Mouse (Mus musculus) limb, embryonic 15.5 days (tissue): ENCODE results near the gene Mmp28. TPM values are rescaled to one million over a fixed set of nuclear protein-coding genes. Genes with fewer than 3 reads are reported as not detected.

Experiments
- ATAC-seq: fragments of 200-750 bp; cut with Nextera tagmentation; 2 replicates; pipeline ENCODE4 v1.8.0; 2017; ENCODE audit warnings: low read depth, moderate TSS enrichment; ENCODE audit not compliant: insufficient number of reproducible peaks, low FRiP score, low TSS enrichment
- H3K27ac ChIP-seq: fragments of 300-500 bp; sonication (generic); 2 replicates; pipeline ENCODE4 v1.5.1; 2015; ENCODE audit warnings: moderate library complexity, mild to moderate bottlenecking, inconsistent platforms
- H3K27me3 ChIP-seq: fragments of 300-500 bp; sonication (generic); 2 replicates; pipeline ENCODE4 v1.6.1; 2015; ENCODE audit warnings: inconsistent platforms
- H3K36me3 ChIP-seq: fragments of 300-500 bp; sonication (generic); 2 replicates; pipeline ENCODE4 v1.6.1; 2015; ENCODE audit warnings: inconsistent platforms
- H3K4me1 ChIP-seq: fragments of 300-500 bp; sonication (generic); 2 replicates; pipeline ENCODE4 v1.6.1; 2015; ENCODE audit warnings: inconsistent platforms
- H3K4me2 ChIP-seq: fragments of 300-500 bp; sonication (generic); 2 replicates; pipeline ENCODE4 v1.6.1; 2015; ENCODE audit warnings: mild to moderate bottlenecking, inconsistent platforms
- H3K4me3 ChIP-seq: fragments of 300-500 bp; sonication (generic); 2 replicates; pipeline ENCODE4 v1.5.1; 2015; ENCODE audit warnings: mild to moderate bottlenecking, inconsistent platforms
- H3K9ac ChIP-seq: fragments of 300-500 bp; sonication (generic); 2 replicates; pipeline ENCODE4 v1.6.1; 2015; ENCODE audit warnings: inconsistent platforms
- H3K9me3 ChIP-seq: fragments of 300-500 bp; sonication (generic); 2 replicates; pipeline ENCODE4 v1.6.1; 2016; ENCODE audit warnings: inconsistent platforms
- WGBS: fragments of 180-500 bp; shearing (Covaris S2); methylation state at CpG from one replicate; pipeline ENCODE4 v1.1.7; 2015; 5-methylcytosine and 5-hydroxymethylcytosine counted together
- polyA plus RNA-seq: library from polyadenylated mRNA; unstranded; fragments of >200 nt; fragmentation: Nextera tagmentation; extraction: Ambion mirVana; gene quantifications from 2 replicates; pipeline ENCODE4 v1.2.1, GENCODE M21; 2015

Gene Mmp28
- polyA plus RNA-seq, 1 experiment from 2014 or later = 2.7 TPM

GRCm38 (mm10) chr11:83461462-83462027, 1.3 kb downstream of the Mmp28 start:
- no peak overlapping the region for H3K9ac ChIP-seq
- ATAC-seq = no peak
- no peaks in the 10 kb centered on the region for H3K36me3 ChIP-seq
- H3K4me2 ChIP-seq = no peak overlapping the region
- H3K9me3 ChIP-seq = no peaks in the 10 kb centered on the region
- no peak overlapping the region for H3K4me3 ChIP-seq
- 64% methylated on average over 10 of the region's 10 CpGs for WGBS
- no peak overlapping the region for H3K27ac ChIP-seq
- peaks cover 38% of the 10 kb centered on the region for H3K27me3 ChIP-seq
- peaks cover 24% of the 10 kb centered on the region for H3K4me1 ChIP-seq

- Histone ChIP-seq H3K4me1 (peaks cover 32% of the 10 kb centered on the region), H3K27me3 (peaks cover 15% of the 10 kb centered on the region), H3K4me2 (no peak overlapping the region), H3K27ac (no peak overlapping the region), H3K9ac (no peak overlapping the region), H3K9me3 (no peaks in the 10 kb centered on the region), H3K36me3 (no peaks in the 10 kb centered on the region), H3K4me3 (no peak overlapping the region)
- no peak for ATAC-seq
- 40% methylated on average over 9 of the region's 9 CpGs for WGBS
These were observed 4.8 kb downstream of the Mmp28 start for GRCm38 (mm10) chr11:83457912-83458601.

DNA sequence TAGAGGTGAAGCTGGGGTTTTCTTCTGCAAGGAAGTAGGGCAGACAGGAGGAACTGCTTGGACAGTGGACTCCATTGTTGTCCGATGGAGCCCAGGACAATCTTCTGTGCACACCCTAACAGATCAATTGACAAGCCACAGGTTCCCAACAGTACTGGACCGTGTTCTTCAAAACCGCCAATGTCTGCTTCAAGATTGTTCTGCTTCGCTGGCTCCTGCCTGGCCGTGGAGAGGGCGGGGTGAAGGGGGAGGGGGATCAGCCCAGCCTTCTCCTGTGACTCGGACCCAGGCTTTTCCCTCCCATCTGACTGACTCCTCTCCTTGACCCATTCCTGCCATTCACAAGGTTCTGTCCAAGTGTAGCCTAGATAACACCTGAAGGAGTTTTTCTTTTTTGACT, 5.6 kb downstream of the Mmp28 start:
- ATAC-seq = no peak
- no peak overlapping the region for H3K4me2 ChIP-seq

GRCm38 (mm10) chr11:83455608-83456007, 7.3 kb downstream of the Mmp28 start:
- WGBS = 48% methylated on average over 3 of the region's 3 CpGs
- Histone ChIP-seq H3K27ac (no peak overlapping the region), H3K9me3 (no peaks in the 10 kb centered on the region), H3K36me3 (no peaks in the 10 kb centered on the region), H3K4me3 (no peak overlapping the region), H3K27me3 (no peaks in the 10 kb centered on the region), H3K9ac (no peak overlapping the region), H3K4me1 (peaks cover 23% of the 10 kb centered on the region), H3K4me2 (no peak overlapping the region)
- ATAC-seq = no peak

More for the DNA sequence above, 5.6 kb downstream of the Mmp28 start:
- H3K36me3 ChIP-seq = no peaks in the 10 kb centered on the region
- H3K27me3 ChIP-seq = peaks cover 9% of the 10 kb centered on the region
- H3K27ac ChIP-seq = no peak overlapping the region
- H3K4me3 ChIP-seq = no peak overlapping the region
- no peaks in the 10 kb centered on the region for H3K9me3 ChIP-seq
- H3K4me1 ChIP-seq = peaks cover 25% of the 10 kb centered on the region
- 59% methylated on average over 7 of the region's 7 CpGs for WGBS
- no peak overlapping the region for H3K9ac ChIP-seq

- peak overlapping the region; percentile 50; the same call in 1 of the 2 replicates for H3K27ac ChIP-seq
- H3K9ac ChIP-seq = no peak overlapping the region
- H3K27me3 ChIP-seq = no peaks in the 10 kb centered on the region
- ATAC-seq = no peak
- peaks cover 23% of the 10 kb centered on the region for H3K4me1 ChIP-seq
- H3K4me2 ChIP-seq = no peak overlapping the region
- no peak overlapping the region for H3K4me3 ChIP-seq
- no peaks in the 10 kb centered on the region for H3K36me3 ChIP-seq
- no peaks in the 10 kb centered on the region for H3K9me3 ChIP-seq
- WGBS = 3% methylated on average over 4 of the region's 4 CpGs
These were observed 8.3 kb downstream of the Mmp28 start for GRCm38 (mm10) chr11:83454548-83454947.

DNA sequence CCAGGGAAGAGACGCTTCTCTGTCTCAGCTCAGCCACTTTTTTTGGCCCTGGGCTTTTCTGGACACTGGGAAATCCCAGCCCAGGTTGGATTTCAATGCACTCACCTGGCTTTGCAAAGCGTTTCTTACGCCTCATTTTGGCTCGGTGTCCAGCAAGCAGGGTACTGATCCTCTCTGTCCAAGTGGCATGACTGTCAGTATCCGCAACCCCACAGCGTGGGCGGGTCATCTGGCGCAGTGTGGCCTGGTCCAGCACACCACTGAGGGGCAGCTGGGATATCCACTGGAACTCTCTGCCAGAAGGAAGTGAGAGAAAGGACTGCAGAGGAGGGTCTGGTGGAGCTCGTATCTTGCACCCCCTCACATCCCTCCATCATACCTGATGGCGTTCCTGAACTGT, 11.6 kb downstream of the Mmp28 start:
- Histone ChIP-seq H3K27ac (no peak overlapping the region), H3K9me3 (no peaks in the 10 kb centered on the region), H3K4me1 (peaks cover 33% of the 10 kb centered on the region), H3K4me3 (no peak overlapping the region), H3K9ac (no peak overlapping the region), H3K27me3 (peaks cover 13% of the 10 kb centered on the region), H3K4me2 (no peak overlapping the region), H3K36me3 (no peaks in the 10 kb centered on the region)
- WGBS = 88% methylated on average over 10 of the region's 10 CpGs
- ATAC-seq = no peak

DNA sequence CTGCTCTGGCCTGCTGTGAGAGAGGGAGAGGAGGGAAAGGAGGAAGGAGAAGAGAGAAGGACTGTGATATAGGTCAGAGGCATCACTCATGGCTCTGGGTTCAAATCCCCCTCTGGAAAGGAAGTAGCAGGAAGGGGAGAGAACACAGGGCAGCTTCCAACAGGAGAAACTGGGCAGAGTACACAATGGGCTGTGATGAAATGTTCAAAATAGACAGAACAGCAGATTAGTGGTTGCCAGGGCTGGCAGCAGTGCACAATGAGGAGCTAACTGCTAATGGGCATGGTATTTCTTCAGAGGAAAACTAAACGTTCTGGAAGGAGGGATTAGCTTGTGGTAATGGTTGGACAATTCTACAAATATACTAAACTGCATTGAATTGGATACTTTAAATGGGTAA, 12.3 kb downstream of the Mmp28 start:
- Histone ChIP-seq H3K9me3 (no peaks in the 10 kb centered on the region), H3K27me3 (peaks cover 20% of the 10 kb centered on the region), H3K9ac (no peak overlapping the region), H3K36me3 (no peaks in the 10 kb centered on the region), H3K4me2 (no peak overlapping the region), H3K27ac (no peak overlapping the region), H3K4me1 (peaks cover 28% of the 10 kb centered on the region), H3K4me3 (no peak overlapping the region)
- no peak for ATAC-seq
- 47% methylated on average over 1 of the region's 1 CpGs for WGBS

GRCm38 (mm10) chr11:83449298-83449697, 13.6 kb downstream of the Mmp28 start:
- Histone ChIP-seq H3K9ac (no peak overlapping the region), H3K4me3 (no peak overlapping the region), H3K4me2 (no peak overlapping the region), H3K27me3 (peaks cover 32% of the 10 kb centered on the region), H3K9me3 (no peaks in the 10 kb centered on the region), H3K27ac (no peak overlapping the region), H3K36me3 (no peaks in the 10 kb centered on the region), H3K4me1 (peaks cover 22% of the 10 kb centered on the region)
- ATAC-seq = no peak
- 26% methylated on average over 4 of the region's 4 CpGs for WGBS

DNA sequence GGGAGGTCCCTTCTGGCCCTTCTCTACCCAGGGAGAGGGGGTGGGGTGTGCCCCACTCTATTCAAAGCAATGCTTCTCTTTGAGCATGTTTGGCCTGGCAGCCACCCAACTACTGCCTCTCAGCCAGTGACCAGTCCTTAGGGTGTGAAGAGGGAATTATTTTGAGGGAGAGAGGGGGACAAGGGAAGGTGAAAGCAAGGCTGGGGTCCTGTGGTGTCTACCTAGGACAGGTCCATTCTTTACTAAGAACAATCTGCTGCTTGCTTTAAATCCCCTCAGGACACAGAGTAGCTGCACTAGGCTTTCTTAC, 14.0 kb downstream of the Mmp28 start:
- no peaks in the 10 kb centered on the region for H3K36me3 ChIP-seq
- 0 out of 2 replicates have a peak overlapping the region, but pooled peaks have one; percentile 59 for H3K27ac ChIP-seq
- no peak overlapping the region for H3K4me3 ChIP-seq
- H3K9ac ChIP-seq = no peak overlapping the region
- H3K4me2 ChIP-seq = no peak overlapping the region
- no peaks in the 10 kb centered on the region for H3K9me3 ChIP-seq
- peaks cover 20% of the 10 kb centered on the region for H3K4me1 ChIP-seq
- peaks cover 37% of the 10 kb centered on the region for H3K27me3 ChIP-seq
- ATAC-seq = no peak

DNA sequence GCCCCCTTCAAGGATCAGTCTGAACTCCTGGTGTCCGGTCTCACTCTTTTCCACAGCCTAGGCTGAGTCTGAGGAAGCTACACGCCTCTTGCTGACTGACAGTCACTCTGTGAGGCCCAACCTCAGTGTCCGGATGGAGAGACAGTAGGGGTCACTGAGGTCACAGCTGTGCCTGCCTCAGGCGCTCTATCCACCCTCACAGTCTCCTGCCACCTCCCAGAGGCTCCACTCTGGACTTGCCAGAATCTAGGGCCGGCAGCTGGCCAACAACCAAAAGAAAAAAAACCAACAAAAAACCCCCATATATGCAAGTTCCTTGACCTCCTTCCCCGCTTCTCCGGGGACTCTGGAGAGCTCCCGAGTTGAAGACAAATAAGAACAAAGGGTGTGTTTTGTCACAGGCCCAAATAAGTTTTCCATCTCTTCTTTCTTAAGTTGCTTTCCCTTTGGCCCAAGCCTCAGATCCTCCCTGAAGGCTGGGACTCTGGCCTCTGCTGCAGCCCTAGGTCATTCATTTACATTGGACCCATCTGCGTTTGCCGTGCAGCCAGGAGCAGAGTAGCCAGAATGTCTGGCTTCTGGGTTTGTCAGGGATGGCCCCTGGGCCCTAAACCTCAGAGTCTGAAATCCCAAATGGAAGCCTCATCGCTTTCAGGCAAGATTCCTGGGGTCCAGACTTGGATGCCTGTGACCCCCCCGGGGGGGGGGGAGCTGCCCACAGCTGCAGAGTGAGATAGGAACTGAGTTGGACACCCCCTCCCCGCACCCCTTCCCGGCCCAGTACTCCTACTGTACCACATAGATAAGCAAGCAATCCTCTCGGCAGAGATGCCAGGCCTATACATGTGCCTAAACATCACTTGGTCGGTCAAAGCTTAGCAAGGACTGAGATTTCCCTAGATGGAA, 14.6 kb downstream of the Mmp28 start:
- peaks cover 43% of the 10 kb centered on the region for H3K27me3 ChIP-seq
- H3K4me3 ChIP-seq = no peak overlapping the region
- WGBS = 47% methylated on average over 16 of the region's 16 CpGs
- H3K36me3 ChIP-seq = no peaks in the 10 kb centered on the region
- H3K4me2 ChIP-seq = no peak overlapping the region
- H3K4me1 ChIP-seq = peaks cover 22% of the 10 kb centered on the region
- no peak overlapping the region for H3K9ac ChIP-seq
- H3K9me3 ChIP-seq = no peaks in the 10 kb centered on the region
- no peak for ATAC-seq
- peak overlapping the region; percentile 59; the same call in 1 of the 2 replicates for H3K27ac ChIP-seq

GRCm38 (mm10) chr11:83447612-83448011, 15.3 kb downstream of the Mmp28 start:
- 55% methylated on average over 10 of the region's 10 CpGs for WGBS
- no peak for ATAC-seq
- Histone ChIP-seq H3K4me3 (no peak overlapping the region), H3K4me2 (no peak overlapping the region), H3K36me3 (no peaks in the 10 kb centered on the region), H3K9me3 (no peaks in the 10 kb centered on the region), H3K4me1 (peaks cover 24% of the 10 kb centered on the region), H3K9ac (no peak overlapping the region), H3K27me3 (peaks cover 49% of the 10 kb centered on the region), H3K27ac (no peak overlapping the region)

- H3K27ac ChIP-seq = no peak overlapping the region
- H3K36me3 ChIP-seq = no peaks in the 10 kb centered on the region
- 26% methylated on average over 19 of the region's 19 CpGs for WGBS
- no peak overlapping the region for H3K9ac ChIP-seq
- peak overlapping the region; percentile 26 for H3K4me3 ChIP-seq
- H3K4me1 ChIP-seq = peaks cover 32% of the 10 kb centered on the region
- H3K27me3 ChIP-seq = peaks cover 67% of the 10 kb centered on the region
- no peaks in the 10 kb centered on the region for H3K9me3 ChIP-seq
- H3K4me2 ChIP-seq = peak overlapping the region; percentile 37
- no peak for ATAC-seq
These were observed 17.9 kb downstream of the Mmp28 start for GRCm38 (mm10) chr11:83445001-83445400.
